Mouse (Mus musculus): Measurements from ENCODE around the gene Npepl1.

DNA sequence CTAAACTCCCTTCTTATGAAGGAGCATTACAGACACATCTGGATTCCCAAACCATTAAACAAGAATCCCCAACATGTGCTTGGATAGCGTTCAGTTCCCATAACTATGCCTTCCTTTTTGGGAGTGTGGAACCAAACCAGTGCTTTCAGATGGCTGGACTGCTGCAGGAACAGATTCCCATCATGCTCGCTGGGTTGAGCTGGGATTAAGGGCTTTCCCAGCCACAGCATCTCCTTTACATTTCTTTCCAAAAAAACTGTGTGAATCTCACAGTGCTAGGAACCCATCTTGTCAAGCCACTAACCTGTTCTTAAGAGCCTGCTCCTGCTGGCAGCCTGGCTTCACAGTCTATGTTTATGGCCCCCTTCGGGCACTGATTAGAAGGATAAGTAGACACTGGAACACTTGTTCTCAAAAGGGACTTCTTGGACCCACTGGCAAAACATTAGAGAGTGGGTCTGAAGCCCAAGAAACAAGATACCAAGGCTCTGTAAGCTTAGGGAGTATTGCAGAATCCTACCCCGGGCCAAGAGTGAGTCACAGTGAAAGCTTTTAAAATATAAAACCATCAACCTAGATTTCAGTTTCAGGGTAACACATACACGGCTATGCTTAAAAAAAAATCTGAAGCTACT, 36.9 kb upstream of the Npepl1 start:
- TF ChIP-seq POLR2A (IDR thresholded peaks at IDR 0.05; ENCODE audit: low read depth, low read length) = no peak
- TF ChIP-seq CTCF (IDR thresholded peaks at IDR 0.05; ENCODE audit: extremely low read depth, insufficient read depth, insufficient read length, insufficient replicate concordance) = no peak

All from spleen, adult 2 months (tissue).